Mouse (Mus musculus) heart, postnatal 10 days (tissue): ENCODE results near the gene Sycp2l. TPM values are rescaled to one million over a fixed set of nuclear protein-coding genes. Genes with fewer than 3 reads are reported as not detected.

ENCODE experiments used
- DNase-seq, 2 experiments: peaks; one replicate each; pipeline ENCODE4 v3.0.0; 2021
- intact Hi-C: fragments of 180-260 bp; cut with DNase I; formaldehyde crosslinking; loops from one replicate; pipeline ENCODE4 v1.15.1; 2025
- total RNA-seq, 2 experiments: library from RNA; stranded (reverse); gene quantifications; 2 replicates each; pipeline ENCODE4 v1.2.3; 2021

Sycp2l gene
- total RNA-seq, 2 experiments from 2014 or later: not detected

- intact Hi-C loops: loop anchor here (5.0 kb wide), 1 partner anchor 378 kb away; no protein-coding TSS in a partner anchor
- peak; percentile 76 to 79 for DNase-seq
These were observed 106.3 kb downstream of the Sycp2l start, which contains the start of gene Elovl2 for GRCm38 (mm10) chr13:41220304-41220834. TSS of gene Elovl2 (minus strand) at chr13:41220405.

Other genes with a start within 250 kb of the Sycp2l start
- gene Pak1ip1, start 113.3 kb upstream of the Sycp2l start, total RNA-seq: 10 to 100 TPM; 30.2 to 33.4 TPM
- gene Tmem14c, start 98.0 kb upstream of the Sycp2l start, total RNA-seq: 100 to 1,000 TPM; 193 to 203 TPM
- not detected for gene Mak, start 34.6 kb upstream of the Sycp2l start, total RNA-seq
- not detected for gene Gcm2, start 3.3 kb upstream of the Sycp2l start, total RNA-seq
- under 1 TPM; 0.31 to 0.50 TPM for gene Elovl2, start 106.1 kb downstream of the Sycp2l start, total RNA-seq
- gene Smim13, start 135.5 kb downstream of the Sycp2l start, total RNA-seq: 10 to 100 TPM; 19.8 to 21.9 TPM
- not detected for gene Gm17364, start 159.7 kb downstream of the Sycp2l start, total RNA-seq